Mouse (Mus musculus) lung, embryonic 15.5 days (tissue): ENCODE measurements around the gene Cyren. TPM values are rescaled to one million over a fixed set of nuclear protein-coding genes. Genes with fewer than 3 reads are reported as not detected.

ENCODE experiments used
- ATAC-seq: fragments of 200-750 bp; cut with Nextera tagmentation; 2 replicates; pipeline ENCODE4 v1.8.0; 2017; ENCODE audit warnings: moderate number of reproducible peaks, borderline replicate concordance; ENCODE audit not compliant: low FRiP score, low TSS enrichment; ENCODE audit errors: extremely low read depth
- H3K27ac ChIP-seq: fragments of 300-500 bp; sonication (generic); 2 replicates; pipeline ENCODE4 v1.5.1; 2015; ENCODE audit warnings: moderate library complexity, mild to moderate bottlenecking, inconsistent platforms
- H3K27me3 ChIP-seq: fragments of 300-500 bp; sonication (generic); 2 replicates; pipeline ENCODE4 v1.6.1; 2015; ENCODE audit warnings: inconsistent platforms
- H3K36me3 ChIP-seq: fragments of 300-500 bp; sonication (generic); 2 replicates; pipeline ENCODE4 v1.6.1; 2015; ENCODE audit warnings: inconsistent platforms
- H3K4me1 ChIP-seq: fragments of 300-500 bp; sonication (generic); 2 replicates; pipeline ENCODE4 v1.6.1; 2015; ENCODE audit warnings: inconsistent platforms
- H3K4me2 ChIP-seq: fragments of 300-500 bp; sonication (generic); 2 replicates; pipeline ENCODE4 v1.6.1; 2015; ENCODE audit warnings: inconsistent platforms, mild to moderate bottlenecking, moderate library complexity
- H3K4me3 ChIP-seq: fragments of 300-500 bp; sonication (generic); 2 replicates; pipeline ENCODE4 v1.5.1; 2015; ENCODE audit warnings: mild to moderate bottlenecking, inconsistent platforms
- H3K9ac ChIP-seq: fragments of 300-500 bp; sonication (generic); 2 replicates; pipeline ENCODE4 v1.6.1; 2015; ENCODE audit warnings: inconsistent platforms
- H3K9me3 ChIP-seq: fragments of 300-500 bp; sonication (generic); 2 replicates; pipeline ENCODE4 v1.6.1; 2016; ENCODE audit warnings: inconsistent platforms
- WGBS: fragments of 180-500 bp; shearing (Covaris S2); methylation state at CpG from one replicate; pipeline ENCODE4 v1.1.7; 2015; 5-methylcytosine and 5-hydroxymethylcytosine counted together
- polyA plus RNA-seq: library from polyadenylated mRNA; unstranded; fragments of >200 nt; fragmentation: Nextera tagmentation; extraction: Ambion mirVana; gene quantifications from 2 replicates; pipeline ENCODE4 v1.2.1, GENCODE M21; 2015

Cyren gene
- polyA plus RNA-seq, 1 experiment from 2014 or later: 22.4 TPM

- no peaks in the 10 kb centered on the region for H3K9me3 ChIP-seq
- 65% methylated on average over 9 of the region's 9 CpGs for whole genome bisulfite sequencing
- H3K27me3 ChIP-seq: no peaks in the 10 kb centered on the region
- H3K27ac ChIP-seq: peak overlapping the region; percentile 29; the same call in 1 of the 2 replicates
- no peak overlapping the region for H3K9ac ChIP-seq
- peak overlapping the region; percentile 56 for H3K4me2 ChIP-seq
- no peak for ATAC-seq
- H3K36me3 ChIP-seq: no peaks in the 10 kb centered on the region
- H3K4me3 ChIP-seq: no peak overlapping the region
- H3K4me1 ChIP-seq: peaks cover 54% of the 10 kb centered on the region
These were observed 13.9 kb downstream of the Cyren start for GRCm38 (mm10) chr6:34863786-34864514.

GRCm38 (mm10) chr6:34862791-34863403 lies 15.0 kb downstream of the Cyren start, which contains the start of gene Tmem140:
Gene Tmem140 (plus strand): TSS chr6:34863146.
- Histone ChIP-seq H3K9me3 (no peaks in the 10 kb centered on the region), H3K27ac (peak within 1 kb of the TSS; percentile 70), H3K4me2 (peak within 1 kb of the TSS; percentile 56), H3K9ac (peak within 1 kb of the TSS; percentile 43), H3K36me3 (no peaks in the 10 kb centered on the region), H3K4me1 (peaks cover 45% of the 10 kb centered on the region), H3K4me3 (peak within 1 kb of the TSS; percentile 29), H3K27me3 (no peaks in the 10 kb centered on the region)
- ATAC-seq: peak; percentile 15; the same call in 1 of the 2 replicates
- 17% methylated on average over 11 of the region's 11 CpGs for WGBS

- no peak for ATAC-seq
- Histone ChIP-seq H3K4me1 (peaks cover 43% of the 10 kb centered on the region), H3K9me3 (no peaks in the 10 kb centered on the region), H3K27me3 (no peaks in the 10 kb centered on the region), H3K4me3 (no peak overlapping the region), H3K4me2 (peak overlapping the region; percentile 56), H3K36me3 (no peaks in the 10 kb centered on the region), H3K27ac (peak overlapping the region; percentile 70), H3K9ac (no peak overlapping the region; the same call in 1 of the 2 replicates)
- WGBS: 88% methylated on average over 6 of the region's 6 CpGs
These were observed 15.5 kb downstream of the Cyren start for GRCm38 (mm10) chr6:34862381-34862780.

- WGBS: 86% methylated on average over 11 of the region's 11 CpGs
These were observed 16.3 kb downstream of the Cyren start for GRCm38 (mm10) chr6:34861546-34862053.

DNA sequence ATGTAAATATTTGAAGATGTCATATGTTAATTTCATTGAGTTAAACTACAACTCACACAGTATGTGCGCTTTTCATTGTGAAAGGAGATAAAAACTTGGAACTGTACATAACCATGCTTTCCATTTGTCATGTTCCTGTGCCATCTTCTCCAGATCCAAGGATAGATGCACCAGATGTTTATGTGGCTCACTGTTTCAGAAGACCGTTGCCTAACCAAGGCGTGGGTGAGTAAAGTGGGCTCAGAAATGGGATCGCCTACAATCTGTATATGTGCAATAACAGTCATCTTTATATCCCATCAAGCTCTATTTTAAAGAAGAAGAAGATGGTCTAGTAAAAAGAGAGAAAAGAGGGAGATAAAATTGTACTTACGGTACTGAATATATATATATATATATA lies 45.5 kb downstream of the Cyren start:
- WGBS: 90% methylated on average over 5 of the region's 5 CpGs
- no peak for ATAC-seq

More at GRCm38 (mm10) chr6:34861546-34862053, 16.3 kb downstream of the Cyren start:
- H3K9ac ChIP-seq: no peak overlapping the region
- H3K4me1 ChIP-seq: peaks cover 35% of the 10 kb centered on the region
- H3K4me2 ChIP-seq: no peak overlapping the region
- H3K9me3 ChIP-seq: no peaks in the 10 kb centered on the region
- ATAC-seq: no peak
- H3K27me3 ChIP-seq: no peaks in the 10 kb centered on the region
- no peak overlapping the region for H3K4me3 ChIP-seq
- no peaks in the 10 kb centered on the region for H3K36me3 ChIP-seq
- H3K27ac ChIP-seq: no peak overlapping the region

DNA sequence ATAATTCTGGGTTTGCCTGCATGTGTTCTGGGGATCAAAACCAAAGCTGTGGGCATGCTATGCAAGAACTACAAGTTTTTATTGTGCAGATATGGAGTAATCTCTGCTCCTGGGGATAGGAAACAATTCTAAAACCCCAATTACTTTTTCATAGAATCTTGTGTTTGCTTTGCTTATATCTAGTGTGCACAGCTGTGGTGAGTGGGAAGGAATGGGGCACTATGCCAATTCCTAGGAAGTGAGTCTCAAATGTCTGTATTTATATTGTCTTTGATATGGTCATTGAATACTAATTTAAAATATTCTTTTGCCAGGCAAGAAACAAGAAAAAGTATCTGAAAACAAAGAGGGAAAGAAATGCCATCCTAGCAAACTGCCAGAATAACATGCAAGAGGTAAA lies 53.5 kb downstream of the Cyren start:
- H3K4me3 ChIP-seq: no peak overlapping the region
- no peak overlapping the region for H3K4me2 ChIP-seq
- no peak for ATAC-seq
- peaks cover 9% of the 10 kb centered on the region for H3K4me1 ChIP-seq
- H3K27ac ChIP-seq: no peak overlapping the region
- no peaks in the 10 kb centered on the region for H3K27me3 ChIP-seq
- 0 out of 2 replicates have a peak, but pooled peaks cover 3% of the 10 kb centered on the region for H3K9me3 ChIP-seq
- H3K9ac ChIP-seq: no peak overlapping the region
- no peaks in the 10 kb centered on the region for H3K36me3 ChIP-seq

More for the DNA sequence above, 45.5 kb downstream of the Cyren start:
- no peaks in the 10 kb centered on the region for H3K36me3 ChIP-seq
- H3K9me3 ChIP-seq: no peaks in the 10 kb centered on the region
- no peak overlapping the region for H3K27ac ChIP-seq
- H3K4me1 ChIP-seq: 0 out of 2 replicates have a peak, but pooled peaks cover 2% of the 10 kb centered on the region
- H3K4me2 ChIP-seq: no peak overlapping the region
- no peak overlapping the region for H3K9ac ChIP-seq
- H3K4me3 ChIP-seq: no peak overlapping the region
- H3K27me3 ChIP-seq: no peaks in the 10 kb centered on the region

Other genes with a start within 250 kb of the Cyren start
- gene Agbl3, start 97.6 kb downstream of the Cyren start, polyA plus RNA-seq: 9.2 and 11.4 TPM in 2 replicates
- 4.9 and 5.4 TPM in 2 replicates for gene Tmem140, start 14.9 kb downstream of the Cyren start, polyA plus RNA-seq
- gene Wdr91, start 32.8 kb upstream of the Cyren start, polyA plus RNA-seq: 15.8 and 17.2 TPM in 2 replicates
- gene Stra8, start 42.1 kb upstream of the Cyren start, polyA plus RNA-seq: not detected in 2 replicates
- gene Slc23a4, start 110.3 kb upstream of the Cyren start, polyA plus RNA-seq: 0.62 and 0.66 TPM in 2 replicates